Mouse (Mus musculus) adrenal gland, postnatal 10 days (tissue): Measurements from ENCODE around the gene Gps2. TPM values are rescaled to one million over a fixed set of nuclear protein-coding genes. Genes with fewer than 3 reads are reported as not detected.
"Not testable (repeated sequence)": the region's sequence is repeated elsewhere in the genome, so short reads cannot be mapped to it uniquely, and the experiment has no call there.

Source experiments
- DNase-seq: peaks from one replicate; pipeline ENCODE4 v3.0.0; 2021; ENCODE audit warnings: mixed read lengths
- total RNA-seq, 2 experiments: library from RNA; stranded (reverse); gene quantifications; 2 replicates each; pipeline ENCODE4 v1.2.3; 2021

Gps2 gene
- total RNA-seq, 2 experiments from 2014 or later: 42.3 to 43.1 TPM

- peak; percentile 33 for DNase-seq
Measured at GRCm38 (mm10) chr11:69936714-69937347, 23.1 kb downstream of the Gps2 start.

DNA sequence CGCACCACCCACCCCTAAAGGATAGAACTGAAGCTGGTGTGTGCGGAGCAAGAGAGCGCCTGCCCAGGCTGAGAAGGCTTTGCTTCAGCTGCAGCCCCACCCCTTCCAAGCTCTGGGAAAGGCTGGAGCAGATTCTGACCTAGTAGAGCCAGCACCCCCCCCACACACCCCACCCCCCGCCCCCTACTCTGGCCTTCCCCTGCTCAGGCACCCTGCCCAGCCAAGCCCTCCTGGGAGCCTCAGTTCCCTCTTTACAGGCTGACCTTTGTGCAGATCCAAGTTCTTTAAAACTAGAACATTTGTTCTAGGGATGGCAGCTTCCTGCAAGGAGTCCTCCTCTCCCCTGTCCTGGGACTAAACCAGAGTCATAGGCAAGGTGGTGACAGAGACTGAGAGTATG is 23.7 kb downstream of the Gps2 start:
- peak; percentile 77 for DNase-seq

DNA sequence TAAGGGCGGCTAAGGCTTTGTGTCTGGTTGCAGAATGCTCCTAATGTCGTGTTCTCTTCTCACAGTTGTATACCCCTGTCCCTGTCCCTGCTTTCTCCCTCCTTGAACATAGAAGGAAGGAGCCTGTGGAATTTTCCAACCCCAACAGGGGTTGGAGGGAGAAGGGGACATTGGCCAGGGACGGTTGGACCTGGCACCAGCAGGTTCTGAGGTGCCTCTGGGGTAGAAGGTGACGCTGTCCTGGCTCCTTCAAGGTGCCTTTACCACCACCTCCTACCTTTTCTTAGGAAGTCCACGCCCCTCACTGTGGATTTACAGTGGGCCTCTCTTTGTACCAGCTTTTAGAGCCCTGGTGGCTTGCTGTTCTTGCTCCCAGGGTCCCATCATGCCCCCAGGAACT is 24.1 kb downstream of the Gps2 start:
- no peak for DNase-seq

- no peak for DNase-seq
Measured at GRCm38 (mm10) chr11:69938401-69938979, 24.8 kb downstream of the Gps2 start.

- DNase-seq: peak; percentile 51
Measured at GRCm38 (mm10) chr11:69939181-69939580, 25.5 kb downstream of the Gps2 start.

GRCm38 (mm10) chr11:69939731-69940130 is 26.0 kb downstream of the Gps2 start:
- no peak for DNase-seq

DNA sequence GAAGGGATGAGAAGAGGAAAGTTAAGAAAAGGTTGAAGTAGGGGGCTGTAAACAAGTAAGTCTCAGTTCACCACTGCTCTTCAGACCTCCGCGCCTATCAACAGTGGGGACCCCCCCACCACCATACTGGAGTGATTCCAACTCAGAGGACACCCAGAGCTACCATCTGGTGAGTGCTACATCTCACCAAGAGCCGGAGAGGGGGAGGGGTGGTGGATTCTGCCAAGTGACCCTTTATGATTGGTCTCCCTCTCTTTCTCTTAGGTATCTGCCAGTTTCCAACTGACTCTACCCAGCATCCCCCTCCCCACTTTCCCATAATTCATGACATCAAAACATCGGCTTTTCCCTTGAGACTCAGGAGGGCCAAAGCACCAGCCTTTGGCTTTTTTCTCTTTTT is 27.3 kb downstream of the Gps2 start:
- no peak for DNase-seq

- DNase-seq: peak; percentile 70
Measured at GRCm38 (mm10) chr11:69945216-69945615, 31.5 kb downstream of the Gps2 start.

GRCm38 (mm10) chr11:69945997-69946891 is 32.6 kb downstream of the Gps2 start:
- no peak for DNase-seq

GRCm38 (mm10) chr11:69947337-69948065 is 33.8 kb downstream of the Gps2 start:
- peak; percentile 82 for DNase-seq

GRCm38 (mm10) chr11:69948066-69948762 is 34.5 kb downstream of the Gps2 start, which contains the start of gene Slc2a4:
Slc2a4 (minus strand) TSS chr11:69948188.
- DNase-seq: peak; percentile 97

DNA sequence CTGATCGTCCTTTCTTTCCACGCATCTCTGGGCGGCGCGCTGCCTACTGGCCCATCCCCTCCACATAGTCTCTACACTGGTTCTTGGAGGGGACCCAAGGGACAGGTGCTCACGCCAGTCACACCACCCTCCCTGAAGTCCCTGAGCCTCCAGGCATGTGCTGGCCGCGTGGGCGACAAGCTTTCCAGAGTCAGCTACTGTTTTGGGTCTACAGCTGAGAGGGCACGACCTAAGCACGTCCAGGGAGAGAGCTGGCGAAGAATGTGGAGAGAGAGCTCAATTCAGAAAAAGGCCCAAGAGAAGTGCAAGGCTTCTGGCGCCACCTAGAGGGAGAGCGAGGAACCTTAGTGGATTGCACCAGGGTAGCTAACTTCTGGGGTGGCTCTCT is 35.1 kb downstream of the Gps2 start:
- DNase-seq: peak; percentile 92

DNA sequence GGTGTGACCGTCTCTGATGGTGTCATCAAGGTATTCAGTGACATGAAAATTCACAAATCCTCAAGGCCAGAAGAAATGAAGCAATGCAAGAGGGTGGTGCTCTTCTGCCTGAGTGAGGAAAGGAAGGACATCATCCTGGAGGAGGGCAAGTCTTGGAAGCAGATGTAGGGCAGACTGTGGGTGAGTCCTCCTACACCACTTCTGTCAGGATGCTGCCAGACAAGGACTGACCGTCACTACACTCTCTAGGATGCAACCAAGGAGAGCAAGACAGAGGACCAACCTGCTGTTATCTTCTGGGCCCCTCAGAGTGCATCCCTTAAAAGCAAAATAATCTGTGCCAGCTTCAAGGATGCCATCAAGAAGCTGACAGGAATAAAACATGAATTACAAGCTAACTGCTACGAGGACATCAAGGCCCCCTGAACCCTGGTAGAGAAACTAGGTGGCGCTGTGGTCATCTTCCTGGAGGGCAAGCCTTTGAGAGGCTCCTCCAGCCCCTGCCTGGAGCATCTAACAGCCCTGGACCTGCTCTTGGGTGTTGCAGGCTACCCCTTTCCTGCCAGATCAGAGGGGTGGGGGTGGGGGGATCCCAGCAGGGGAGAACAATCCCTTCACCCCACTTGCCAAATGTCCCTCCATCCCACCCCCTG is 37.2 kb downstream of the Gps2 start:
- DNase-seq: peak; percentile 46

GRCm38 (mm10) chr11:69952274-69952673 is 38.6 kb downstream of the Gps2 start:
- DNase-seq: no peak

GRCm38 (mm10) chr11:69953267-69953915 is 39.7 kb downstream of the Gps2 start:
- no peak for DNase-seq

GRCm38 (mm10) chr11:69955618-69956017 is 41.9 kb downstream of the Gps2 start:
- not testable (repeated sequence) for DNase-seq

DNA sequence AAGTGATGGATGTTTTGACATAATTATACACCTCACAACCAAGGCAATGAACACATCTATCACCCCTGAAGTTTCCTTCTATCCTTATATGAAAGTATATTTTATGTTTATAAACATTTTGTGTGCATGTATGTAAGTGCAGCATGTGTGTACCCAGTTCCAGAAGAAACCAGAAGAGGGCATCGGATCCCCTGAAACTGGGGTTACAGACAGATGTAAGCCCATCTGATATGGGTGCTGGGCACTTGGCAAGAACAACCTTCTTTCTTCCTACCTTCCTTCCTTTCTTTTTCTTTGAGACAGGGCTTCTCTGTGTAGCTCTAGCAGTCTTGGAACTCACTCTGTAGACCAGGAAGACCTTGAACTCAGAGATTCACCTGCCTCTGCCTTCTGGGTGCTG is 42.5 kb downstream of the Gps2 start:
- DNase-seq: no peak

DNA sequence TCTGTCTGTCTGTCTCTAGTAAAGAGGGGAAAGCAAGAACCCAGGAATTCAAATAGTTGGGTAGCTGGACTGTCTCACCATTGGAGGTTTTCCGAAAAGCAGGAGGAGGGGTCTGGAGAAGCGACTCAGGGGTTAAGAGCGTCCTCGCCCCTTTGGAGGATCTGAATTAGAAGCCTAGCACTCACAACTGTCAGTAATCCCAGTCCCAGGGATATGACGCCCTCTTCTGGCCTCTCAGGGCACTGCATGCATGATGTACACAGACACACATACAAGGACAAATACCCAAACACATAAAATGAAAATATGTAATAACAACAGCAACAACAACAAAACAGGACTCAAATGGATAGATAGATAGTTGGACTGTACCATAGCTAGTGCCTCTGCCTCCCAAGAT is 46.9 kb downstream of the Gps2 start:
- peak; percentile 21 for DNase-seq

DNA sequence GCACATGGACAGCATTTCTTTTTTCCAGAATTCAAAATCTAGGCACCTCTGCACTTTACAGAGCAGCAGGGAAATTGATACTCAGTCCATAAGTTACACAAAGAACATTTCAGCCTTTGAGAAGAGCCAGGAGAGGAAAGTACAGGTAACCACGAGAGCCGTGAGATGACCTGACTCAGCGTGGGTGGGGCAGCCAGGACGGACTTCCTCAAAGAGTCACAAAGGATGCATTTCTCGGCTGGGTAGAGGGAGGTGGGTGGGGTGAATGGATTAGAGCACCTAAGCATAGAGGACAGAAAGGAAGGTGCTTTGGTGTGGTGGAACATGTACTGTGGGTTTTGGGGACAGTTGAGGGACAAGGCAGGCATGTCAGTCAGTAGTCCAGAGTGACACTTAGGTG is 48.2 kb downstream of the Gps2 start:
- DNase-seq: no peak

- DNase-seq: no peak
Measured at GRCm38 (mm10) chr11:69964650-69965270, 51.1 kb downstream of the Gps2 start, which contains the start of gene Cldn7. Cldn7 (plus strand) TSS chr11:69964779.
